Mouse (Mus musculus): Measurements from ENCODE around the gene Gm44511.

DNA sequence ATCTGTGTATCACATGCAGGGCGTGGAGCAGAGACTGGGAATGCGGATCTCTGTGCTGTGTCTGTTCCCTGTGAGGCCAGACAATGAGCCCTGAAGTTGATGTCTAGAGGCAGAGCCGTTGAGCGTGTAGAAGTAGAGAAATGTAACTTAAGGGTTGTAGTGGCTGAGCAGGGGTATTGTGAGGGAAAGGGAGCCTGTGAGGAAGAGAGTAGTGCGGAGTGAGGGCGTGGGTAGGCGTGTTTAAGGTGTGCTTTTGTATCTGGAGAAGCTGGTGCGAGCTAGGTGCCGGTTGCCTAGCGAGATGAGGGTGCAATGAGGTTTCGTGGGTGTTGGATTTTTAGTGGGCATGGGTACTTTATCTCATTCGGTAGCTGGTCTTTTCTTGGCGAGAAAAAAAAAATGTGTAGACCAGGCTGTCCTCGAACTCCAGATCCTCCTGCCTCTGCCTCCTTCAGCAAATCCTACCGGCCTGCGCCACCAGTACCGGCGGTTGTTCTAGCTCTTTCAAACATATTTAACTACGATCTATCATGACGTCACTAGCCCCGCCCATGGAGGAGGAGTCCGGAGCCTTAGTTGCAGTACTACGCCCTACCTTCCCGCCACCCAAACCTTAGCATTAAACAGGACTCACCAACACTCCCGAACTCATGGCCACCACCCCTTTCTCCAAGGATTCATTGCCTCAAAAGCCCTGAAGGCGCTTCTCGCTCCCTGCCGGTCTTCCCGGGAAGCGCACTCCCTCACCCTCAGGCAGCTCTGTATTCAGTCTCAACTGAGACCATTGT is 62.2 kb downstream of the Gm44511 start:
- TF ChIP-seq CTCF (IDR thresholded peaks at IDR 0.05; ENCODE audit: borderline replicate concordance, extremely low read depth, insufficient read depth, insufficient read length) (peak; percentile 65), POLR2A (IDR thresholded peaks at IDR 0.05; ENCODE audit: borderline replicate concordance, extremely low read depth, insufficient read depth, insufficient read length, poor library complexity, severe bottlenecking) (no peak)

Measured in brain, embryonic 14.5 days (tissue).